Mouse (Mus musculus): ENCODE data around the gene Fasl. TPM values are rescaled to one million over a fixed set of nuclear protein-coding genes. Genes with fewer than 3 reads are reported as not detected.

The Fasl gene
- polyA plus RNA-seq, 1 experiment from 2014 or later = 0.17 TPM

- Histone ChIP-seq H3K36me3 (no peaks in the 10 kb centered on the region), H3K9me3 (no peaks in the 10 kb centered on the region), H3K9ac (replicated peaks) (no peak overlapping the region), H3K4me2 (replicated peaks) (no peak overlapping the region), H3K27me3 (no peaks in the 10 kb centered on the region), H3K27ac (replicated peaks) (no peak overlapping the region), H3K4me3 (no peak overlapping the region), H3K4me1 (no peaks in the 10 kb centered on the region)
- 91% methylated on average over 8 of the region's 8 CpGs for WGBS
- no peak for ATAC-seq (replicated peaks)
These were observed 3.8 kb upstream of the Fasl start for GRCm38 (mm10) chr1:161791854-161792686.

- Histone ChIP-seq H3K4me3 (no peak overlapping the region), H3K36me3 (no peaks in the 10 kb centered on the region), H3K4me2 (replicated peaks) (no peak overlapping the region), H3K27ac (replicated peaks) (no peak overlapping the region), H3K9me3 (no peaks in the 10 kb centered on the region), H3K27me3 (no peaks in the 10 kb centered on the region), H3K9ac (replicated peaks) (no peak overlapping the region), H3K4me1 (no peaks in the 10 kb centered on the region)
- no peak for ATAC-seq (replicated peaks)
- 80% methylated on average over 2 of the region's 2 CpGs for WGBS
These were observed 5.6 kb downstream of the Fasl start for GRCm38 (mm10) chr1:161782725-161783124.

GRCm38 (mm10) chr1:161781594-161781993, 6.7 kb downstream of the Fasl start:
- no peak for ATAC-seq (replicated peaks)
- WGBS = 90% methylated on average over 5 of the region's 5 CpGs

GRCm38 (mm10) chr1:161779057-161779456, 9.2 kb downstream of the Fasl start:
- H3K4me2 ChIP-seq (replicated peaks) = no peak overlapping the region
- H3K9ac ChIP-seq (replicated peaks) = no peak overlapping the region
- no peaks in the 10 kb centered on the region for H3K4me1 ChIP-seq
- no peak overlapping the region for H3K4me3 ChIP-seq
- H3K36me3 ChIP-seq = no peaks in the 10 kb centered on the region
- H3K27me3 ChIP-seq = no peaks in the 10 kb centered on the region
- no peak for ATAC-seq (replicated peaks)
- H3K9me3 ChIP-seq = no peaks in the 10 kb centered on the region
- H3K27ac ChIP-seq (replicated peaks) = no peak overlapping the region

More at GRCm38 (mm10) chr1:161781594-161781993, 6.7 kb downstream of the Fasl start:
- H3K27me3 ChIP-seq = no peaks in the 10 kb centered on the region
- no peaks in the 10 kb centered on the region for H3K9me3 ChIP-seq
- no peak overlapping the region for H3K4me2 ChIP-seq (replicated peaks)
- H3K4me3 ChIP-seq = no peak overlapping the region
- no peak overlapping the region for H3K27ac ChIP-seq (replicated peaks)
- no peaks in the 10 kb centered on the region for H3K4me1 ChIP-seq
- H3K9ac ChIP-seq (replicated peaks) = no peak overlapping the region
- H3K36me3 ChIP-seq = no peaks in the 10 kb centered on the region

- H3K9ac ChIP-seq (replicated peaks) = no peak overlapping the region
- H3K36me3 ChIP-seq = no peaks in the 10 kb centered on the region
- no peak overlapping the region for H3K4me2 ChIP-seq (replicated peaks)
- no peaks in the 10 kb centered on the region for H3K4me1 ChIP-seq
- no peaks in the 10 kb centered on the region for H3K9me3 ChIP-seq
- ATAC-seq (replicated peaks) = no peak
- no peak overlapping the region for H3K4me3 ChIP-seq
- H3K27me3 ChIP-seq = no peaks in the 10 kb centered on the region
- 83% methylated on average over 6 of the region's 6 CpGs for WGBS
- no peak overlapping the region for H3K27ac ChIP-seq (replicated peaks)
These were observed 13.1 kb downstream of the Fasl start for GRCm38 (mm10) chr1:161775151-161775550.

GRCm38 (mm10) chr1:161771293-161771692, 17.0 kb downstream of the Fasl start:
- no peak overlapping the region for H3K27ac ChIP-seq (replicated peaks)
- no peak overlapping the region for H3K9ac ChIP-seq (replicated peaks)
- no peaks in the 10 kb centered on the region for H3K4me1 ChIP-seq
- no peaks in the 10 kb centered on the region for H3K36me3 ChIP-seq
- H3K4me3 ChIP-seq = no peak overlapping the region
- no peaks in the 10 kb centered on the region for H3K9me3 ChIP-seq
- H3K4me2 ChIP-seq (replicated peaks) = no peak overlapping the region
- WGBS = 76% methylated on average over 2 of the region's 2 CpGs
- no peak for ATAC-seq (replicated peaks)
- H3K27me3 ChIP-seq = no peaks in the 10 kb centered on the region

- WGBS = 88% methylated on average over 1 of the region's 1 CpGs
- no peak for ATAC-seq (replicated peaks)
- no peaks in the 10 kb centered on the region for H3K4me1 ChIP-seq
- H3K36me3 ChIP-seq = no peaks in the 10 kb centered on the region
- H3K27me3 ChIP-seq = no peaks in the 10 kb centered on the region
- no peak overlapping the region for H3K9ac ChIP-seq (replicated peaks)
- H3K27ac ChIP-seq (replicated peaks) = no peak overlapping the region
- H3K9me3 ChIP-seq = no peaks in the 10 kb centered on the region
- H3K4me3 ChIP-seq = no peak overlapping the region
- no peak overlapping the region for H3K4me2 ChIP-seq (replicated peaks)
These were observed 19.0 kb downstream of the Fasl start for GRCm38 (mm10) chr1:161769329-161769728.

GRCm38 (mm10) chr1:161767101-161767524, 21.2 kb downstream of the Fasl start:
- no peaks in the 10 kb centered on the region for H3K27me3 ChIP-seq
- H3K27ac ChIP-seq (replicated peaks) = no peak overlapping the region
- 73% methylated on average over 12 of the region's 12 CpGs for whole genome bisulfite sequencing
- no peaks in the 10 kb centered on the region for H3K9me3 ChIP-seq
- no peak for ATAC-seq (replicated peaks)
- no peaks in the 10 kb centered on the region for H3K36me3 ChIP-seq
- no peak overlapping the region for H3K9ac ChIP-seq (replicated peaks)
- no peaks in the 10 kb centered on the region for H3K4me1 ChIP-seq
- no peak overlapping the region for H3K4me3 ChIP-seq
- H3K4me2 ChIP-seq (replicated peaks) = no peak overlapping the region

GRCm38 (mm10) chr1:161766656-161767055, 21.6 kb downstream of the Fasl start:
- Histone ChIP-seq H3K4me3 (no peak overlapping the region), H3K36me3 (no peaks in the 10 kb centered on the region), H3K4me2 (replicated peaks) (no peak overlapping the region), H3K9ac (replicated peaks) (no peak overlapping the region), H3K4me1 (no peaks in the 10 kb centered on the region), H3K9me3 (no peaks in the 10 kb centered on the region), H3K27me3 (no peaks in the 10 kb centered on the region), H3K27ac (replicated peaks) (no peak overlapping the region)
- no peak for ATAC-seq (replicated peaks)
- 55% methylated on average over 5 of the region's 5 CpGs for WGBS

- WGBS = 50% methylated on average over 5 of the region's 5 CpGs
These were observed 22.4 kb downstream of the Fasl start for GRCm38 (mm10) chr1:161765932-161766331.

GRCm38 (mm10) chr1:161764964-161765363, 23.3 kb downstream of the Fasl start:
- 90% methylated on average over 1 of the region's 1 CpGs for WGBS
- no peak overlapping the region for H3K9ac ChIP-seq (replicated peaks)
- H3K4me3 ChIP-seq = no peak overlapping the region
- no peak for ATAC-seq (replicated peaks)
- H3K36me3 ChIP-seq = no peaks in the 10 kb centered on the region
- no peaks in the 10 kb centered on the region for H3K9me3 ChIP-seq
- no peak overlapping the region for H3K4me2 ChIP-seq (replicated peaks)
- H3K27ac ChIP-seq (replicated peaks) = no peak overlapping the region
- no peaks in the 10 kb centered on the region for H3K27me3 ChIP-seq
- no peaks in the 10 kb centered on the region for H3K4me1 ChIP-seq

More at GRCm38 (mm10) chr1:161765932-161766331, 22.4 kb downstream of the Fasl start:
- H3K4me1 ChIP-seq = no peaks in the 10 kb centered on the region
- H3K4me2 ChIP-seq (replicated peaks) = no peak overlapping the region
- no peaks in the 10 kb centered on the region for H3K36me3 ChIP-seq
- no peaks in the 10 kb centered on the region for H3K27me3 ChIP-seq
- H3K27ac ChIP-seq (replicated peaks) = no peak overlapping the region
- no peaks in the 10 kb centered on the region for H3K9me3 ChIP-seq
- H3K4me3 ChIP-seq = no peak overlapping the region
- H3K9ac ChIP-seq (replicated peaks) = no peak overlapping the region
- no peak for ATAC-seq (replicated peaks)

- Histone ChIP-seq H3K4me2 (replicated peaks) (no peak overlapping the region), H3K4me3 (no peak overlapping the region), H3K36me3 (no peaks in the 10 kb centered on the region), H3K9me3 (no peaks in the 10 kb centered on the region), H3K4me1 (no peaks in the 10 kb centered on the region), H3K27ac (replicated peaks) (no peak overlapping the region), H3K9ac (replicated peaks) (no peak overlapping the region), H3K27me3 (no peaks in the 10 kb centered on the region)
- WGBS = 46% methylated on average over 4 of the region's 4 CpGs
- no peak for ATAC-seq (replicated peaks)
These were observed 26.7 kb downstream of the Fasl start for GRCm38 (mm10) chr1:161761556-161761955.

- ATAC-seq (replicated peaks) = no peak
These were observed 31.7 kb downstream of the Fasl start for GRCm38 (mm10) chr1:161756547-161756946.

More at GRCm38 (mm10) chr1:161756547-161756946, 31.7 kb downstream of the Fasl start:
- H3K9me3 ChIP-seq = no peaks in the 10 kb centered on the region
- no peaks in the 10 kb centered on the region for H3K36me3 ChIP-seq
- no peak overlapping the region for H3K4me2 ChIP-seq (replicated peaks)
- no peak overlapping the region for H3K27ac ChIP-seq (replicated peaks)
- H3K9ac ChIP-seq (replicated peaks) = no peak overlapping the region
- WGBS = 88% methylated on average over 3 of the region's 3 CpGs
- no peak overlapping the region for H3K4me3 ChIP-seq
- no peaks in the 10 kb centered on the region for H3K27me3 ChIP-seq
- no peaks in the 10 kb centered on the region for H3K4me1 ChIP-seq
